Mouse (Mus musculus) intestine, postnatal 0 days (tissue): Measurements from ENCODE around the gene Neo1. TPM values are rescaled to one million over a fixed set of nuclear protein-coding genes. Genes with fewer than 3 reads are reported as not detected.

Experiments
- ATAC-seq: fragments of 200-750 bp; cut with Nextera tagmentation; 2 replicates; pipeline ENCODE4 v1.8.0; 2017; ENCODE audit warnings: mild to moderate bottlenecking, moderate TSS enrichment, moderate library complexity
- H3K27ac ChIP-seq: fragments of 300-500 bp; sonication (generic); 2 replicates; pipeline ENCODE4 v1.5.1; 2014; ENCODE audit warnings: mild to moderate bottlenecking, low read depth, low read length, moderate library complexity
- H3K27me3 ChIP-seq: fragments of 300-500 bp; sonication (generic); replicated peaks from 2 replicates; pipeline ENCODE4 v1.6.1; 2014; ENCODE audit warnings: low read length, mixed read lengths; ENCODE audit not compliant: control insufficient read depth, insufficient read depth
- H3K36me3 ChIP-seq: fragments of 300-500 bp; sonication (generic); 2 replicates; pipeline ENCODE4 v1.6.1; 2014; ENCODE audit warnings: mild to moderate bottlenecking, moderate library complexity; ENCODE audit not compliant: control insufficient read depth, insufficient read depth
- H3K4me1 ChIP-seq: fragments of 300-500 bp; sonication (generic); replicated peaks from 2 replicates; pipeline ENCODE4 v1.6.1; 2014; ENCODE audit warnings: antibody characterized with exemption, low read length, mixed read lengths; ENCODE audit not compliant: control insufficient read depth, insufficient read depth
- H3K4me2 ChIP-seq: fragments of 300-500 bp; sonication (generic); replicated peaks from 2 replicates; pipeline ENCODE4 v1.6.1; 2014; ENCODE audit warnings: low read depth, mild to moderate bottlenecking, moderate library complexity
- H3K4me3 ChIP-seq: fragments of 300-500 bp; sonication (generic); 2 replicates; pipeline ENCODE4 v1.5.1; 2014; ENCODE audit warnings: low read depth, low read length
- H3K9ac ChIP-seq: fragments of 300-500 bp; sonication (generic); 2 replicates; pipeline ENCODE4 v1.6.1; 2014; ENCODE audit warnings: mild to moderate bottlenecking, low read depth, low read length
- H3K9me3 ChIP-seq: fragments of 300-500 bp; sonication (generic); 2 replicates; pipeline ENCODE4 v1.6.1; 2016; ENCODE audit warnings: mixed run types; ENCODE audit not compliant: control insufficient read depth
- CTCF ChIP-seq: sonication (generic); IDR thresholded peaks from 2 replicates; pipeline ENCODE4 v1.5.1; 2016; ENCODE audit warnings: low read depth, mild to moderate bottlenecking, control low read depth, antibody characterized with exemption, moderate library complexity
- WGBS: fragments of 180-500 bp; shearing (Covaris S2); extraction: QIAGEN DNeasy Blood & Tissue Kit; methylation state at CpG from one replicate; pipeline ENCODE4 v1.1.7; 2014; 5-methylcytosine and 5-hydroxymethylcytosine counted together
- polyA plus RNA-seq: library from polyadenylated mRNA; unstranded; fragments of >200 nt; fragmentation: Nextera tagmentation; extraction: Ambion mirVana; gene quantifications from 2 replicates; pipeline ENCODE4 v1.2.1, GENCODE M21; 2015

Neo1 gene
- polyA plus RNA-seq, 1 experiment from 2014 or later = 8.3 TPM

DNA sequence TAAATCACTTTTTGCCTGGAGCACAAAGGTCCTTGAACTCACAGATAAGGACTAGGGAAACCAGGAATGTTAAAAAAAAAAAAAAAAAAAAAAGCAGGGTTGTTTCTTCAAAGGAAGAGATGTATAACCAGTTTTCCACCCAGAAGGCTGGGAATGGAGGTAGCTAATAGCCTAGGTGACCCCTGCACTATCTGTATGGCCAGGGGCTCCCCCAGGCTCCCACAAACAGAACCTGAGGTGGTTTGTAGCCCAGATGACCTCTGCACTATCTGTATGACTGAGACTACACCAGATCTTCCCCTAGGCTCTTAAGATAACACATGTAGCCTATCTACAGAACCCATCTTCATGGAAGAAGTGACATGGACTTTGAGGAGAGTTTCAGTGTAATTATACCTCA is 5.6 kb upstream of the Neo1 start:
- no peak for ATAC-seq
- Histone ChIP-seq H3K36me3 (no peaks in the 10 kb centered on the region), H3K27me3 (no peaks in the 10 kb centered on the region), H3K27ac (no peak overlapping the region), H3K4me3 (no peak overlapping the region), H3K4me1 (no peaks in the 10 kb centered on the region), H3K9me3 (no peaks in the 10 kb centered on the region), H3K4me2 (no peak overlapping the region), H3K9ac (no peak overlapping the region)
- TF ChIP-seq CTCF = no peak

DNA sequence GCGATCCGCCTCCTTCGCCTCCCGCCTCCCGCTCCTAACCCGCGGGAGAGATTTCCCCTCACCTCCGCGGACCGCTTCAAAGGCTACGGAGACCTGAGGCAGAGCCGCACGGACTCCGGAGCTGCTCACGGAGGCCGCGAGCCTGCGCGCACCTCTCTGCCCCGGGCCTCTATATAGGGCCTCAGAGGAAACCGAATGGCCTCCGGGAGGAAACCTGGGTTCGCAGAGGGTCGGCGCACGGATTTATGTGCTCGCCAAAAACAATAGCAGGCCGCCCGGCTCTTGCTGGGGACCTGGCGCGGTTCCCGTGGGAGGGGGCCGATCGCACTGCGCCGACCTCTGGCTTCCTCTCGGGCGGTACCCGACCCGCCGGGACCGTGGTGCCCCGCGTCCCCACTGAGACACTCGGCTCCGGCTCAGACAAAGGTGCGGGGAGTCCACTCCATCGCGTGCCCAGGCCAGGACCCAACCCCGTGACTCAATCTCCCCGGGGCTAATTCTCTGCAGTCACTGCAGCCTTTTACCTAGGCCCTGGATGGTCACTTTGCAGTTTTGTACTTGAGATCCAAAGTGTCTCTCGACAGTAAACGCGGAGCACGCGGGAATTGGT is 596 bp upstream of the Neo1 start:
- peak; percentile 32 for ATAC-seq
- Histone ChIP-seq H3K27me3 (no peaks in the 10 kb centered on the region), H3K36me3 (no peaks in the 10 kb centered on the region), H3K4me2 (peak overlapping the region; percentile 94), H3K4me3 (peak overlapping the region; percentile 92), H3K4me1 (no peaks in the 10 kb centered on the region; the same call in 1 of the 2 replicates), H3K27ac (peak overlapping the region; percentile 96), H3K9me3 (no peaks in the 10 kb centered on the region), H3K9ac (peak overlapping the region; percentile 89)
- no peak for TF ChIP-seq CTCF
- under 1% methylated on average over 56 of the region's 56 CpGs for WGBS

DNA sequence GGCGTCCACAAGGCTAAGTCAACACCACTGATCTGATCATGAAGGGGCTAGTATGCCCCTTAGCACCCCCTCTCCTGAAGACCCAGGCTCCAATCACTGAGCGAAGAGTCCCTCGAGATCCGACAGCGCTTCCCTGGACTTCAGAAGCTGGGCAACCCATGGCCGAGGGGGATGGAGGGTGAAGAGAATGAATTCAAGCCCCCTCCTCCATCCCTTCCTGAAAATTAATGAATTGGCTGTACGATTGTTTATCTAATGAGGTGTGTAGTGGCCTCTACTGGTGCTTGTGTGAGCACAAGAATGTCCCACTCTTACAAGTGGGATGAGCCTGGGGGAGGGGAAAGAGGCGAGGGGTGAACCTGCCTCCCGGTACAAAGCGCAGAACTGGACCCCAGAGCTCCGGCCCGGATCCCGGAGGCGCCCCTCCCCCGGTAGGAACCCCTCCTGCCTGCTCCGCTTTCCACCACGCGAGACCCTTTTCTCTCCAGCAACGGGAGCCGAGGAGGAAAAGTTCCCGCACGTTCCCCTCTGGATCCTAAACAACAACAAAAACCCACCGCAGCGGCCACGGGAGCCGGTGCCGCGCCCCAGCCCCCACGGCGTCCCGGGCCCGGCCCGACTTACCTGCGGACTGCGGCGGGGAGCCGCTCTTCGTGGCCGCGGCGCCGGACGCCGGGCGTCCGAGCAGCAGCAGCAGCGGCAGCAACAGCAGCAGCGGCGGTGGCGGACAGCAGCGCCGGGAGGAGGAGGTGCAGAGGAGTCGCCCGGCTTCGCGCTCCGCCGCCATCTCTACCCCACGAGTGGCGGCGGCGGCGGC is 691 bp downstream of the Neo1 start:
- Histone ChIP-seq H3K9me3 (no peaks in the 10 kb centered on the region), H3K27me3 (no peaks in the 10 kb centered on the region), H3K4me1 (no peaks in the 10 kb centered on the region; the same call in 1 of the 2 replicates), H3K4me2 (peak overlapping the region; percentile 94), H3K36me3 (no peaks in the 10 kb centered on the region), H3K9ac (peak overlapping the region; percentile 89), H3K27ac (peak overlapping the region; percentile 96), H3K4me3 (peak overlapping the region; percentile 92)
- peak; percentile 60 for TF ChIP-seq CTCF
- no peak for ATAC-seq
- under 1% methylated on average over 60 of the region's 63 CpGs for WGBS

DNA sequence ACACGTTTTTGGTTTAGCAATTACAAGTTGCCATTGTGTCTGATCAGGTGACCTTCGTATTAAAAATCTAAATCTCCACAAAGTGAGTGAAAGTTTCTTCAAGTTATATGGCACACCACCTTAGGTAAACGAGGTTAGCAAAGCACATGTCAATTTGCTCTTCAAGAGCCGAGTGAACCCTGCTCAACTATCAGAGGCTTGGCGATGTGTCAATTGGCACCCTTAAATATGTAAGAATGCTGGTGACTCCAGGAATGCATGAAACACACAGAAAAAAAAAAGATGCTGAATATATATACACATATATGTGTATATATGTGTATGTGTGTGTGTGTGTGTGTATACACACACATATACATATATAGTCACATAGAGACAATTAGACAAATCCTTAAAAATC is 1.4 kb downstream of the Neo1 start:
- no peaks in the 10 kb centered on the region for H3K9me3 ChIP-seq
- WGBS = 17% methylated on average over 5 of the region's 5 CpGs

DNA sequence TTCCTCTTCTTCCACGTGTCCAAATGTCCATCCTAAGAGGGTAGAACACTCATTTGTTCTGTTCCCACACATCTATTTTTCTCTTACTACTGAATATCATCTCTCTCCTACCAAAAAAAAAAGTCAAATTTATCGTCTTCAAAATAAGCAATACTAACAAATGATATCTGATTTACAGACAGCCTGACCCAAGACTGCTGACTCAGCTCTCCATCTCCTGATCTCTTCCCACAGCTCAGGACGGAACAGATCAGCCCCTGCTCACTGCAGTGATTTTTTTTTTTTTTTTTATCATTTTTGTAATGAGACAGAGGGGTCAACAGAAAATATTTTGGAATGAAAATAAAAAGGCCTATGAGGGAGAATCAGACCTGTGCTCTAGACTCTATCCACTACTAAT is 2.7 kb downstream of the Neo1 start:
- no peak for TF ChIP-seq CTCF
- Histone ChIP-seq H3K4me2 (no peak overlapping the region), H3K9me3 (no peaks in the 10 kb centered on the region), H3K4me3 (no peak overlapping the region), H3K9ac (no peak overlapping the region), H3K27ac (no peak overlapping the region), H3K4me1 (no peaks in the 10 kb centered on the region; the same call in 1 of the 2 replicates), H3K36me3 (no peaks in the 10 kb centered on the region), H3K27me3 (no peaks in the 10 kb centered on the region)
- 61% methylated on average over 3 of the region's 3 CpGs for WGBS
- no peak for ATAC-seq

More for the DNA sequence above, 1.4 kb downstream of the Neo1 start:
- ATAC-seq = no peak
- peak overlapping the region; percentile 94 for H3K4me2 ChIP-seq
- H3K9ac ChIP-seq = no peak overlapping the region
- H3K27ac ChIP-seq = no peak overlapping the region
- H3K36me3 ChIP-seq = no peaks in the 10 kb centered on the region
- no peaks in the 10 kb centered on the region for H3K27me3 ChIP-seq
- peak overlapping the region; percentile 92 for H3K4me3 ChIP-seq
- no peaks in the 10 kb centered on the region; the same call in 1 of the 2 replicates for H3K4me1 ChIP-seq
- TF ChIP-seq CTCF = no peak

DNA sequence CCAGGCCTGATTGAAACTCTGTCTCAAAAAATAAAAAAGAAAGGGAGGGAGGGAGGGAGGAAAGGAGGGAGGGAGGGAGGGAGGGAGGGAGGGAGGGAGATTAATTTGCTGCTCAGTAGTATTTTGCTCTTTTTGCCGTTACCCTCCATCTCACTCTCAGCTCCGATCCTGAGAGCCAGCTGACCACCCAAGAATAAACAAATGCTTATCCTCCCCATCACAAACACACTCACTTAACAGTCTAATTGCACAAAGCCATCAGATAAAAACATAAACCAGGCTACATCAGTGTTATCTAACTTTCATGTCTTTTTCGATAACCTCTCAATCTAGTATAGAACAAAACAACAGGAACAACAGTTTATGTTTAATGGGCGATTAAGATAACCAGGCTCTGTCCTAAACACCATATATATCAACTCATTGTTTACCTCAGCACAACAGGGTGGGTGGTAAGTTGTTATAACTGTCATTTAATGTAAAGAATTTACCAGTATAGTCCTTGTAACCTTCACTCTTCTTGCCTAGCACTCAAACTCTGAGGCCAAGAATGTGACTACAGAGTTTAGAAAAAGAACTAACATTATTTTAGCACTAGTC is 11.9 kb downstream of the Neo1 start:
- H3K4me1 ChIP-seq = no peaks in the 10 kb centered on the region
- no peaks in the 10 kb centered on the region for H3K36me3 ChIP-seq
- H3K27ac ChIP-seq = no peak overlapping the region
- H3K9me3 ChIP-seq = no peaks in the 10 kb centered on the region
- no peak for TF ChIP-seq CTCF
- H3K27me3 ChIP-seq = no peaks in the 10 kb centered on the region
- no peak for ATAC-seq
- no peak overlapping the region for H3K4me3 ChIP-seq
- 52% methylated on average over 4 of the region's 4 CpGs for WGBS
- H3K9ac ChIP-seq = no peak overlapping the region
- no peak overlapping the region for H3K4me2 ChIP-seq
